Mouse (Mus musculus) hematopoietic multipotent progenitor cell, adult 10-12 weeks (in vitro differentiated cells): ENCODE measurements around the gene Insrr. TPM values are rescaled to one million over a fixed set of nuclear protein-coding genes. Genes with fewer than 3 reads are reported as not detected.

Source experiments
- polyA plus RNA-seq: library from polyadenylated mRNA; stranded (reverse); fragments of >175 nt; gene quantifications from 2 replicates; pipeline ENCODE4 v1.2.3, GENCODE M21; 2012; ENCODE audit warnings: low replicate concordance

Gene Insrr
- 0.08 and 0.13 TPM in 2 replicates for polyA plus RNA-seq

DNA sequence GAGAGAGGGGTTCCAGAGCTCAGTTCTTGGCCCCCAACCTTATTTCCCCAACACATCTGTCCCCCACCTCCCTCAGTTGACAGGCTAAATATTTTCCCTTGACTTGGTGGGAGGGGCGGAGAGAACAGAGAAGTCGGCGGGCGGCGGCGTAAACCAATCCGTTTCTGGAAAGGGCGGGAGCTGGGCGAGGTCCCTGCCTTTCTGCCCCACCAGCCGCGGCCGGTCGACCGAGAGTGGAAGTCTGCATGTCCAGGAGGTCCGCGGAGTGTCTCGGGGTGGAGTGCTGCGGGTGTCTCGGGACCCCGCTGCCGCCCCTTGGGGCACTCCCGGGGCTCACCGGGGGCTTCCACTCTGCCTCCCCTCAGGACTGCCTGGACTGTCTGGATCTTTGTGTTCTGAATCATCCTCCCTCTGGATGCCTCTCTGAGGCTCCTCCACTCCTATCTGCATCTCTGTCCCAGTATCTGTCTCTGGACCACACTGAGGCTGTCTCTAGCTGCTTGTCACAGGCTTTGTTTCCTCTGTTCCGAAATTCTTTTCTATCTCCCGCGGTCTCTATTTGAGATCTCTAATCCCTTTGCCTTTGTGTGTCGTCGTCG is at the start of gene Insrr:
Insrr (plus strand) TSS at position 216 of the 599 bp plus-strand sequence.

DNA sequence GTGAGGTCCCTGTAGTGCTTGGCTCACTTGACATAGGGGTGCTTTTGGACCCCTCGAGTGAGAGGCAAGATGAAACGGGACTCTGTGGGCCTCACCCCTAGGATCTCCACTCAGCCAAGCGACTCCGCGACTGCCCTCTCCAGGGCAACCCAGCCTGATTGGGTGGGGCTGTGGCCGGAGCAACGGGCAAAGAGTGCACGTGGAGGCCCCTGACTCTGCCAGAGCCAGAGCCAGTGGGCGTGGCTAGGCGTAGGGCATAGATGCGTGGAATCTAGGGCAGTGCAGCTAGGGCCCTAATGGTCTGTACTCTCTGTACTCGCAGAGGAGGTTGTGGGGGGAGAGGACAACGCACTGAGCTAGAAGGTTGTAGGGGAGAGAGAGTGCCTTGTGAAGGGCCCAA is 48.3 kb upstream of the Insrr start, which contains the start of gene Lrrc71:
Lrrc71 (minus strand) TSS at position 195 of the 400 bp plus-strand sequence.

DNA sequence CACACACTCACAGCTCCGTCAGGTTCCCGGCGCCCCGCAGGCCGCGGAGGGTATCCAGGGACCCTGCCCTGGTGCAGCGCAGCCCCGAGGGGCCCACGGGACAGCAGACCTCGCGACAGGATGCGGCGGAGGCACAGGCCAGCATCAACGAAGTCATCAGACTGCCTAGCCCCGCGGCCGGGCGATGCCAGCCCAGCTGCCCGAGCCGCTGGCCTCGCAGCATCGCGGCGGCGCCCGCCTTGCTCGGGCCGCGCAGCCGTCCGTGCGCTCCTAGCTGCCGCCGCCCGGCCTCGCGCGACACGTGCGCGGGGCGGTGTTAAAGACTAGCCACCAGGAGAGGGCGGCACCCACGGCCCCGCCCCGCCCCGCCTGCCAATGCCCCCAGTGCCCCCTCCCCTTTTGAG is 1.8 kb upstream of the Insrr start, which contains the start of gene Ntrk1:
Ntrk1 (minus strand) TSS at position 241 of the 404 bp plus-strand sequence.

DNA sequence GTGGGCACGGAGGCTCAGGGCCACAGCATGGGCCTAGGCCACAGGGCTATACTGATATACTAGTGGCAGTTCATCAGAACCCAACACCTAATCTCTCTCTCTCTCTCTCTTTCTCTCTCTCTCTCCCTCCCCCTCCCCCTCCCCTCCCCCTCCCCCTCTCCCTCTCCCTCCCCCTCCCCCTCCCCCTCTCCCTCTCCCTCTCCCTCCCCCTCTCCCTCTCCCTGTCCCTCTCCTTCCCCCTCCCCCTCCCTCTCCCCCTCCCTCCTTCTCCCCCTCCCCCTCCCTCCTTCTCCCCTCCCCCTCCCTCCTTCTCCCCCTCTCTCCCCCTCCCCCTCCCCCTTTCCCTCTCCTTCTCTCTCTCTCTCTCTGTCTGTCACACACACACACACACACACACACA is 27.5 kb downstream of the Insrr start, which contains the start of gene Pear1:
Pear1 (minus strand) TSS at position 101 of the 400 bp plus-strand sequence.

DNA sequence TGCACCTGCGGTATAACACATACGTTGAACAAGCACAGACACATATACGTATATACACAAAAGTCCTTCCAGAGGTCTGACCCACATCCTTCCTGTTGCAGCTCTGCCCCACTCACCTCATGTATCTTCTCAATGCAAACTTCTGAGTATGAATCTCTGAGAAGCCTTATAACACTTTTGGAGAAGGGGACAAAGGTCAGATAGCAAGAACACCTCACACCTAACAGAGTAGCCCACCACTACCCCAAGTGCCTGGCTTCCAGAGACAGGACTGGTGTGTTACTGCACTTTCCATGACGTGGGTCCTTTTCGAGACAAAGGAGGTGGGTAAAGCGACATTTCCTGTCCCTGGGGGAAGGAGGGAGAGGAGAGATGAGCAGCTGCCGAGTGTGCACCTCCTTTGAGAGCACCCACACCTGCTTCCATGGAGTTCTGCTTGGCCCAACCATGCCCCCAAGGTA is 49.9 kb downstream of the Insrr start, which contains the start of gene Sh2d2a:
Sh2d2a (plus strand) TSS at position 106 of the 461 bp plus-strand sequence.

Other genes with a start within 250 kb of the Insrr start
- 7.9 and 12.6 TPM in 2 replicates for gene Arhgef11, start 179.4 kb upstream of the Insrr start, polyA plus RNA-seq
- 1.0 and 1.4 TPM in 2 replicates for gene Lrrc71, start 48.3 kb upstream of the Insrr start, polyA plus RNA-seq
- gene Ntrk1, start 1.8 kb upstream of the Insrr start, polyA plus RNA-seq = not detected in 2 replicates
- 45.9 and 137 TPM in 2 replicates for gene Pear1, start 27.4 kb downstream of the Insrr start, polyA plus RNA-seq
- 44.4 and 53.9 TPM in 2 replicates for gene Sh2d2a, start 49.8 kb downstream of the Insrr start, polyA plus RNA-seq
- gene Prcc, start 88.7 kb downstream of the Insrr start, polyA plus RNA-seq = 45.1 and 93.5 TPM in 2 replicates
- 173 and 225 TPM in 2 replicates for gene Hdgf, start 109.4 kb downstream of the Insrr start, polyA plus RNA-seq
- gene Mrpl24, start 122.6 kb downstream of the Insrr start, polyA plus RNA-seq = 10.9 and 17.1 TPM in 2 replicates
- gene Isg20l2, start 133.4 kb downstream of the Insrr start, polyA plus RNA-seq = 8.3 and 11.8 TPM in 2 replicates
- 20.9 and 36.6 TPM in 2 replicates for gene Rrnad1, start 133.8 kb downstream of the Insrr start, polyA plus RNA-seq
- 0.55 TPM in 1 of 2 replicates, not detected in the other for gene Crabp2, start 151.7 kb downstream of the Insrr start, polyA plus RNA-seq
- 0.07 and 0.10 TPM in 2 replicates for gene Nes, start 174.1 kb downstream of the Insrr start, polyA plus RNA-seq
- gene Bcan, start 203.3 kb downstream of the Insrr start, polyA plus RNA-seq = not detected in 2 replicates
- gene Hapln2, start 230.6 kb downstream of the Insrr start, polyA plus RNA-seq = not detected in 2 replicates
- 7.9 and 19.9 TPM in 2 replicates for gene Gpatch4, start 246.2 kb downstream of the Insrr start, polyA plus RNA-seq